Mouse (Mus musculus): ENCODE measurements around the gene Plekhg6. TPM values are rescaled to one million over a fixed set of nuclear protein-coding genes. Genes with fewer than 3 reads are reported as not detected.

Gene Plekhg6
- total RNA-seq (2021): under 1 TPM in 1 of 2 experiments, not detected in 1; 0.07 TPM
- long read RNA-seq, experiment 1: 0 reads
- long read RNA-seq, experiment 2: 0 reads

- no peak for DNase-seq
Observed at GRCm38 (mm10) chr6:125380372-125381360, at the start of gene Plekhg6. Plekhg6 (minus strand) TSS chr6:125380793.

GRCm38 (mm10) chr6:125429741-125430140, 49.1 kb upstream of the Plekhg6 start:
- no peak for DNase-seq

GRCm38 (mm10) chr6:125426383-125427360, 46.1 kb upstream of the Plekhg6 start:
- peak; percentile 81 for DNase-seq

GRCm38 (mm10) chr6:125425205-125426090, 44.9 kb upstream of the Plekhg6 start:
- DNase-seq: no peak

GRCm38 (mm10) chr6:125424156-125424555, 43.6 kb upstream of the Plekhg6 start:
- DNase-seq: no peak

- no peak for DNase-seq
Observed at GRCm38 (mm10) chr6:125423507-125423906, 42.9 kb upstream of the Plekhg6 start.

GRCm38 (mm10) chr6:125423099-125423498, 42.5 kb upstream of the Plekhg6 start:
- no peak for DNase-seq

- peak; percentile 51 for DNase-seq
Observed at GRCm38 (mm10) chr6:125422051-125422822, 41.6 kb upstream of the Plekhg6 start.

GRCm38 (mm10) chr6:125420458-125421063, 40.0 kb upstream of the Plekhg6 start:
- DNase-seq: no peak

- DNase-seq: peak; percentile 80
Observed at GRCm38 (mm10) chr6:125418744-125419143, 38.2 kb upstream of the Plekhg6 start.

- peak; percentile 2 for DNase-seq
Observed at GRCm38 (mm10) chr6:125413326-125413725, 32.7 kb upstream of the Plekhg6 start.

GRCm38 (mm10) chr6:125411661-125412060, 31.1 kb upstream of the Plekhg6 start:
- DNase-seq: no peak

GRCm38 (mm10) chr6:125410995-125411547, 30.5 kb upstream of the Plekhg6 start:
- peak; percentile 2 for DNase-seq

GRCm38 (mm10) chr6:125410551-125410950, 30.0 kb upstream of the Plekhg6 start:
- DNase-seq: peak; percentile 2

- no peak for DNase-seq
Observed at GRCm38 (mm10) chr6:125407657-125408056, 27.1 kb upstream of the Plekhg6 start.

- DNase-seq: no peak
Observed at GRCm38 (mm10) chr6:125407224-125407623, 26.6 kb upstream of the Plekhg6 start.

- DNase-seq: no peak
Observed at GRCm38 (mm10) chr6:125405461-125406382, 25.1 kb upstream of the Plekhg6 start.

GRCm38 (mm10) chr6:125389853-125390252, 9.3 kb upstream of the Plekhg6 start:
- DNase-seq: no peak

- DNase-seq: no peak
Observed at GRCm38 (mm10) chr6:125386080-125386479, 5.5 kb upstream of the Plekhg6 start.
